Mouse (Mus musculus) MEL-GATA-1-ER (cell line): ENCODE measurements at regions not wholly inside any gene's neighbourhood (a gene's known extent, or its start where the extent isn't known, plus 50 kb on each side); places are given as distances from the start of the nearest gene placed in this dataset.

Experiments
- DNase-seq: peaks from one replicate; pipeline ENCODE4 v3.0.0-alpha.2; 2012; ENCODE audit warnings: low read depth; ENCODE audit errors: extremely low read depth

DNA sequence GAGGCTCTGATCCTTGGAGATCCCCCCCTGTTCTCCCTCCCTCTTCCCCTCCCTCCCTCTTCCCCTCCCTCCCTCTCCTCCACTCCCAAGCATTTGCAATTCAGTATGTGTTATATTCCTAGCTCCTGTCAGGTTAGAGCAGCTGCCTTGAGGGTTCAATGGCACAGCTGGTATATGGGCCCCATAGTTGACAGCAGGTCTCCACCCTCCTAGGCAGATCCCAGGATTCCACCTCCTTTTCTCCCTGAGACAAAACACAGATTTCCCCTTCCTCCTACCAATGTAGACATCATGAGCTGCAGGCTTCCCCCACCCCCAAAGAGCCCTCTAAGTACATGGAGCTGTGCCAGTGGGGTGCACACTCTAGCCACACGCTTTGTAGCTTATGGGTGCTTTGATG is 137.8 kb downstream of the Unc5cl start:
- DNase-seq, result no peak

GRCm38 (mm10) chr17:48595418-48595963 is 140.8 kb downstream of the Unc5cl start:
- no peak for DNase-seq

DNA sequence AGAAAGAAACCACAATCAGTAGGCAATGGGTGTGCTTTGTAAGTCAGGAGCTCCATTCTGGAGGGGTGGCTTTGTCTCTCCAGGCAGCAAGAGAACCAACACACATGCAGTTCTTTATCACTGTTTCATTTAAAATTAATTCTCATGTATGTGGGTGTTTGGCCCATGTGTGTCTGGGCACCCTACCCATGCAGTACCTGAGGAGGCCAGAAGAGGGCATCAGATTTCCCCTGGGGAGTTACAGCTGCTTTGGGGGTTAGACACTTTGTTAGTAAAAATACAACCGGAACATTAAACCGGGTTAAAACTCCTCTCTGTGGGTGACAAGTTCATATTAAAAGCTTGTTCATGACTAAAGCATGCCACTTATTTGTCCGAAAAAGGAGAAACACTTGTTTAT is 141.7 kb downstream of the Unc5cl start:
- DNase-seq, result no peak

- no peak for DNase-seq
Observed at GRCm38 (mm10) chr17:48597301-48597700, 142.6 kb downstream of the Unc5cl start.

DNA sequence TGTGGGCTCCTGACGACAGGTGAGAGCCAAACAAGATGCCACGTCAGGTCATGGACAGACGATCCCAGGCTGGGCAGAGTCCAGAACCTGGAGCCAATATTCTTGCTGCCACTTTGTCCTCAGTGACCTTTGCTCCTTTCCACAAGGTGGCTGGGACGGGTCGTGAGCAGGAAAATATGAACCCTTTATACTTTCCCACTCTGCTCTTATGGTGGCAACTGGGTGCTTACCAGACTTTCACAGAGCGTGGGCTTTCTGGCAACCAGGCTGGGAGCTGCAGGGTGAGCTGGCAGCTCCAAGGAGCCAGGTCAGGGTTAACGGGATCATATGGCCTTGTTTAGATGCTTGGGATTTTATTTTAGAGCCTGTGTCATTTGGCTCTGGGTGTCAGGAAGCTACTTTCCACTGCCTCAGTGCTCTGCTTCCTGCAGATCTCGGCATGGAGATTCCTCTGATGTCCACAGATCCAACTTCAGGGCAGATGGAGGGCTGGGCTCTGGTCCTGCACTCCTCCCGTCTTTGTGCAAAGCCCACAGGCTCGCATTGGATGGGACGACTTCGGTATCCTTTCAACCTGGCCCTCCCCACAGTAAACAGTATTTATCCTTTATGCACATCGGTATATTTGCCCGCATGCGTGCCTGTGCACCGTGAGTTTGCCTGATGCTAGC is 143.9 kb downstream of the Unc5cl start:
- no peak for DNase-seq

DNA sequence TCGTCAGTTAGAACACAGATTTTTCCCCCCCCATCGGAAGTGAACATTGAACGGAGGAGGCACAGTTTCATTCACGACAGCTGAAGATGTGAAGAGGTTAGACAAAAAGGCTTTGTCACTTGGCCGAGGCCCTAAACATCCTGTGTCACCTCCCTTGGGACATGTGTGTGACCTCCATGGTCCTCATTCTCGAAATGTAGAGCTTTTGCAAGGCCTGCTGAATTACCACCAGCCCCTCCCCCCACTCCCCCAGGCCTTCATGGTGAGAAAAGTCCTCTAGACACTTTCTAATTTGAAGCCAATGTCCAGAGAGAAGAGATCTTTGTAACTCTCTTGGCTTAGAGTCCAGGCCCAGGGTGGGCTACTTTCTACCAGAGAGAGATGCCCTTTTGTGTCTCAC is 145.5 kb downstream of the Unc5cl start:
- no peak for DNase-seq

DNA sequence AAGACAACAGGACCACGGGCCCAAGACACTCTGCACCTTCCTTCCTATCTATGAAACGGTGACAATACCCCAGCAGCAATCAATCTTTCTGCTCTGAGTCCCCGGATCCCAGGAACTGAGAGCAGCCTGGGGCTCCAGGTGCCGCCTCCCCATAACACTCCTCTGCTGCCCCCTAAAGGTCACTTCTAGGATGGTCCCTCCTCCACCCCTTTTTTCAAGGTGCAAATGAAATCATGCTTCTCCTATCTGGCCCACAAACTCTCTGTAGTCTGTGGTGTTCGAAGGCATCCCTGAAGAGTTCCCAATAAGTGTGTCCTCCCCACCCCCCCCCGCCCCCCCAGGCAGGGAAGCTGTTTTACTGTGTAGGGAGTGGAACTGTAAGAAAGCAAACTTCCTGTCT is 147.9 kb downstream of the Unc5cl start:
- no peak for DNase-seq

DNA sequence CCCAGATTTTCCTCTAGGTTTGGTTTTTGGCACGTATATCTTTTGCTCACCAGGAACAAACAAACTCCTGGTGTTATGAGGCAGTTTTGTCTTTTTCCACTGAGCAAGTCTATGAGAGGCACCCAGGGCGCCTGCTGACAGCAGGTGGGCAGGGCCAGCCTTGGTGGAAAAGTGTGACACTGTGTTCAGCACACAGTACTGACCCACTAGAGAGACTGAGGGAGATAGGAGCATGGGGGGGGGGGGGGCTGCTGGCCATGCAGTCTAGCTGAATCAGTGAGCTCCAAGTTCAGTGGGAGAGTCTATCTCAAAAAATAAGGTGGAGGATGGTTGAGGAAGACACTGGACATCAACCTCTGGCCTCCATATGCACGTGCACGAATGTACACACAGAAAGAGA is 152.1 kb downstream of the Unc5cl start:
- DNase-seq, result no peak

- no peak for DNase-seq
Observed at GRCm38 (mm10) chr17:48608315-48608714, 153.6 kb downstream of the Unc5cl start.

GRCm38 (mm10) chr17:48610107-48610506 is 155.4 kb downstream of the Unc5cl start:
- no peak for DNase-seq

- no peak for DNase-seq
Observed at GRCm38 (mm10) chr17:48610806-48611205, 156.1 kb downstream of the Unc5cl start.

DNA sequence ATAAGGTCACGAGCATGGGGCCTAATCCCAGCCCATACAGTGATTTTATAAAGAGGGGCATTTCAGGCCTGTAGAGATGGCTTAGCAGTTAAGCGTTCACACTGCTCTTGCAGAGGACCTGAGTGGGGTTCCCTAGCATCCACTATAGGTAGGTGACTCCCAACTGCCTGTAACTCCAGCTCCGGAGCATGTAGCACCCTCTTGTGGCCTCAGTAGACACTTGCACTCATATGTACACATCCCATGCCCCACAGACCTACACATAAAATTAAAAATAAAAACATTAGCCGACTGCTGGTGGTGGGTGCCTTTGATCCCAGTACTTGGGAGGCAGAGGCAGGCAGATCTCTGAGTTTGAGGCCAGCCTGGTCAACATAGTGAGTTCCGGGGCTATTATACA is 158.8 kb downstream of the Unc5cl start:
- no peak for DNase-seq

DNA sequence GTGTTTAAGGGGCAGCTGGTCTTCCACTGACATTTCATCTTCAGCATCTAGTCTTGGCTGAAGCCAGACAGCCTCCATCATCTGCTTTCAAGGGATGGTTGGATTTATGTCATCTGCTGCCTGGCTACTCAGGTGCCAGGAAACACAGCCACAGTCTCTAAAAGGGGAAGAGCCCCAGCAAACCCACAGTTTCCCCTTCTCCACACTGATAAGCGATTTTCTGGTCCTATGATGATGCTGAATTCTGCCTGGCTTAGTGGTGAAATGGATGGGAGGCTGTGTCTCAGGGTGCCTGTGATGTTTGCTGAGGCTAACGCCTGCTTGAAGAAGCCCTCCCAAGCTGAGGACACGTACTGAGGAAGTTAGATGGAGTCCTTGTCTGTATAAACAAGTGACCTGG is 160.5 kb downstream of the Unc5cl start:
- peak; percentile 25 for DNase-seq

GRCm38 (mm10) chr17:48616205-48616604 is 161.5 kb downstream of the Unc5cl start:
- no peak for DNase-seq

GRCm38 (mm10) chr17:48620896-48621295 is 166.2 kb downstream of the Unc5cl start:
- no peak for DNase-seq

GRCm38 (mm10) chr17:48621676-48622075 is 167.0 kb downstream of the Unc5cl start:
- DNase-seq, result no peak

- DNase-seq, result no peak
Observed at GRCm38 (mm10) chr17:48624937-48625336, 170.2 kb downstream of the Unc5cl start.

DNA sequence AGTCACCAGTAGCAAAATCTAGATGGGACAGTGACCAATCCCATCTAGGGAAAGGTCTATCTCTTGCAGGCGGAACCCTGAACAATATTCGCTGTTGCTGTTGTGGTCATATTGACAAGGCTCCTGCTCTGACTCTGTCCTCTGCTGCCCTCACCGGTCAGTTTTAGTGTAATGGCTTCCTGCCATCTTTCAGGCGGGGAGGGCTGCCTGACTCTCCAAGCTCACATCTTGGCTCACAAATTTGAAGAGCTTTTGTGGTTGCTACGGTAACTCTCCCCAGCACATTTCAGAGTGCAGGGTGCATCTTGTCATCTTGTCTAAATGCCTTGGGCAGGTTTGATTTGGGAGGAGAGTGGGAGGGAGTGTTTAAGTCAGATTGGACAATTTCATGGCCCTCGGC is 171.3 kb downstream of the Unc5cl start:
- DNase-seq, result no peak

DNA sequence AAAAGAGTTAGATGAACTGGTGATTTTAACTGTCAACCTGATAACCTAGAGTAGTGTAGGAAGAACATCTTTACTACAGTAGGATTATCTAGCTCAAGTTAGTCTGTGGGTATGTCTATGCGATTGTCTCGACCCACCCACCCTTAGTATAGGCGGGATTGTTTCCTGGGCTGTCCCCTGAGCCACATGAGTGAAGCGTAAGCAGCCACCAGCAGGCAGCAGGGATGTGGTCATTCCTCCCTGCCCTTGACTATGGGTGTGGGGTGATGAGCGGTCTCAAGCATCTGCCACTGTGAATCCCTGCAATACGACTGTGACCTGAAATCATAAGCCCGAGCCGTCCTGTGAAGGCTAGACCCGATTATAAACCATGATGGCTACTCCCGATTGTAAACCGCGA is 184.9 kb downstream of the Unc5cl start:
- DNase-seq, result no peak

DNA sequence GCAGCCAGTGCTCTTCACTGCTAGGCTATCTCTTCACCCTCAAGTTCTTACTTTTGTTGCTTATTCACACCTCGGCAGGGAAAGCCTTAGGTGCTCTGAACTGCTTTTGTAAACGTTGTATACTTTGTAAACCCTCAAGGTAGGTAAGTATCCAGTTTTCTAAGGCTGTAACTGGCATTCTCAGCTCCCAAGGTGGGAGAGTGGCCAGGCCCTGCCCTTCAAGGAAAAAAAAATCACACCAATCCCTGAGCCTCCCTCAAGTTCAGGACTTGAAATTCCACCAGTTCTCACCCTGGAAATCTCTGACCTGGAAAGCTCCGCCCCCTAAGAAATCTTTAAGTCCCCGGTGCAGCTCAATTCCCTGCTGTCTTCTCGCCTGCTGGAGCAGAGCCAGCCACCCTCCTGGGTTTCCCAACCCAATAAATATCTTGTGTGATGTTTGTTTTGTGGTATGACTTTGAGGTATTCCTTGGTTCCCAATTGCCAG is 188.9 kb downstream of the Unc5cl start:
- no peak for DNase-seq

DNA sequence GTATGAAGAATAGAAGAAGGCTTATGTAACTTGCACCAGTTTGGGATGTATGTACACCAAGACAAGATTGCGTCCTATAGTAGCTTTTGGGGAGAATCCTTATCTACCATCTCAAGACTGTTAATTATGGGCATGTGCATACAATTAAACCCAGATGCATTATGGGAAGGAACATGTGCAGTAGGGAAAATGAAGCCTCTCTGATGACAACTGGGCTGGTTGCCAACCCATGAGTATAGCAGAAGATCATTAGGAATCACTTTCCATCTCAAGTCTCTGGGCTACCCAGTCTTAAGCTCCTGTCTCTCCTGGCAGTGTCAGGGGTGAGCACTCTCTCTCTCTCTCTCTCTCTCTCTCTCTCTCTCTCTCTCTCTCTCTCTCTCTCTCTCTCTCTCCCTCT is 190.4 kb downstream of the Unc5cl start:
- DNase-seq, result no peak

- DNase-seq, result no peak
Observed at GRCm38 (mm10) chr17:48646626-48647195, 192.0 kb downstream of the Unc5cl start.

DNA sequence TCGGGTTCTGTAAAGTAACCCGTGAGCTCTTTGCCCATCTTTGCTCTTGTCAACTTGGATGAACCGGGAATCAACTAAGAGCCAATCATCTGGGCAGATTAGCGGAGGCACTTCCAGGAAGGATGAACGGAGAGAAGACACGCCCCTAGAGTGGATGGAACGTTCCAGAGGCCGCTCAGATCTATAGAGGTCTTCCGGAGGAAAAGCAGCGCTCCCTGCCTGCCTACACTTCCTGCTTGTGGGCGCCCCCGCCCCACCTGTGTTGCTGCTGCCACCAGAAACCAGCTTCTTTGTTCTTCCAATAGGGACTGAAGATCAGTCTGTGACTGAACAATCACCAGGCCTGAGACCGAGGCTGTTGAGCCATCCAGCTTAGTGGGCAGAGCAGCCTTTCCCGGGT is 192.7 kb downstream of the Unc5cl start:
- no peak for DNase-seq
